Mouse (Mus musculus): ENCODE measurements around the gene Dok3. TPM values are rescaled to one million over a fixed set of nuclear protein-coding genes. Genes with fewer than 3 reads are reported as not detected.

Dok3 gene
- polyA plus RNA-seq, 1 experiment = 7.7 TPM

DNA sequence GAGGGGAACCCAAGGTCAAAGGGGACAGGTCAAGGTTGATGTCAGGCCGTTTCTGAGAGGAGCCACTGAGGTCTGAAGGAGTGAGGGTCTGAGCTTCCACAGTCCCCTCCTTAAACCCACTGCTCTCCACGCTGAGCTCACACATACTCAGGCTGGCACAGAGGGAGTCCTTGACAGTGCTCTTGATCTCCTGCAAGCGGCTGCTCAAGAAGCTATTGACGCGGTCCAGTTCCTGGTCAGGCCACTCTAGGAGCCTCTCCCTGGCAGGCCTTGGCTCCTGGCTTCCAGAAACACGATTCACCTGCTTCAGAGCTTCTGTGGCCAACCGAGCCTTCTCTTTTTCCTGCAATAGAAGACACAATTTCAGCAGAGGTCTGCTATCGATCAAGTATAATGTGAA lies 14.4 kb upstream of the Dok3 start:
- no peak for TF ChIP-seq CTCF (conservative IDR thresholded peaks at IDR 0.05; ENCODE audit: insufficient read depth, insufficient read length, low read depth, low read length)
- TF ChIP-seq POLR2A (IDR thresholded peaks at IDR 0.05; ENCODE audit: low read depth, low read length) = no peak
- 79% methylated on average over 8 of the region's 8 CpGs for WGBS
- peak overlapping the region; percentile 75 for H3K27ac ChIP-seq (ENCODE audit: insufficient read depth, low read depth, low read length)
- peaks cover 2% of the 10 kb centered on the region; the same call in 1 of the 2 replicates for H3K36me3 ChIP-seq (ENCODE audit: control insufficient read depth, insufficient read depth, low read length)
- H3K27me3 ChIP-seq (replicated peaks; ENCODE audit: control insufficient read depth, insufficient read depth, low read length) = no peaks in the 10 kb centered on the region
- no peak overlapping the region for H3K4me3 ChIP-seq (ENCODE audit: insufficient read depth, low read depth, low read length)
- H3K4me1 ChIP-seq (ENCODE audit: control insufficient read depth, insufficient read depth, low read length) = peaks cover 15% of the 10 kb centered on the region
- no peak for DNase-seq

DNA sequence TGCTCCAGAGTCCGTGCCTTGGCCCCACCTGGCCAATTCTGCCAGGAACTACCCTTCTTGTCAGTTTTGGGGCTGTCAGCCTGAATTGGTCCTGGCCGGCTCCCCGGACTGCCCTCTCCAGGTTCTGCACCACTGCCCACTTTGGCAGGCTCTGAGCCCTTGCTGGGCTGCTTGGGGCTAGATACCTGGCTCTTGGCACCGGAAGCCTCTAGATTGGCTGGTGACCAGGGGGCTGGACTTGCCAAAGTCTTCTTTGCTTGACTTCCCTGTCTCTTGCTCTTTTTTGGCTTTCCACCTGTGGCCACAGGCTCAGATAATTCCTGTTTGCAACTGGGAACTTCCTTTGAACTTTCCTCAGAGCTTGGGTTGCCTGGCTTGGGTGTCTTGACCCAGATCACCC lies 13.8 kb upstream of the Dok3 start:
- DNase-seq = peak; percentile 98

DNA sequence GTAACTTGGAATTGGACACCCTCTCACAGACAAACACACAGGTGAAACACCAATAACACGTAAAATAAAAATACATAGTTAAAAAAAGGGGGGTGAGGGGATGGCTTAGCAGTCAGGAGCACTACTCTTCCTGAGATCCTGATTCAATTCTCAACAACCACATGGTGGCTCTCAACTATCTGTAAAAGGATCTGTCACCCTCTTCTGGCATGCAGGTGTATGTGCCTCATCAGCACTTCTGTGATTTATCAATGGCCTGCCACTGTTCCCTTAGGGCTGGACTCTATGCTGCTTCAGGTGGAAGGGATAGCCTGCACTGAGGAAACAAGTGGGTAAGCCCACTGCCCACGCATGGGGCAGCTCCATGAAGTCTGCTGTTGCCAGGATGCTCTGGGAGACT lies 11.8 kb upstream of the Dok3 start:
- TF ChIP-seq CTCF (conservative IDR thresholded peaks at IDR 0.05; ENCODE audit: insufficient read depth, insufficient read length, low read depth, low read length) (no peak), POLR2A (IDR thresholded peaks at IDR 0.05; ENCODE audit: low read depth, low read length) (no peak)
- peak; percentile 58 for DNase-seq
- Histone ChIP-seq H3K27ac (ENCODE audit: insufficient read depth, low read depth, low read length) (no peak overlapping the region), H3K4me3 (ENCODE audit: insufficient read depth, low read depth, low read length) (no peak overlapping the region), H3K4me1 (ENCODE audit: control insufficient read depth, insufficient read depth, low read length) (peaks cover 18% of the 10 kb centered on the region), H3K27me3 (replicated peaks; ENCODE audit: control insufficient read depth, insufficient read depth, low read length) (no peaks in the 10 kb centered on the region), H3K36me3 (ENCODE audit: control insufficient read depth, insufficient read depth, low read length) (peaks cover 2% of the 10 kb centered on the region; the same call in 1 of the 2 replicates)
- WGBS = 92% methylated on average over 2 of the region's 2 CpGs

More for the DNA sequence above, 13.8 kb upstream of the Dok3 start:
- Histone ChIP-seq H3K27me3 (replicated peaks; ENCODE audit: control insufficient read depth, insufficient read depth, low read length) (no peaks in the 10 kb centered on the region), H3K27ac (ENCODE audit: insufficient read depth, low read depth, low read length) (peak overlapping the region; percentile 75), H3K4me1 (ENCODE audit: control insufficient read depth, insufficient read depth, low read length) (peaks cover 15% of the 10 kb centered on the region), H3K4me3 (ENCODE audit: insufficient read depth, low read depth, low read length) (no peak overlapping the region), H3K36me3 (ENCODE audit: control insufficient read depth, insufficient read depth, low read length) (peaks cover 2% of the 10 kb centered on the region; the same call in 1 of the 2 replicates)
- TF ChIP-seq POLR2A (IDR thresholded peaks at IDR 0.05; ENCODE audit: low read depth, low read length) (no peak), CTCF (conservative IDR thresholded peaks at IDR 0.05; ENCODE audit: insufficient read depth, insufficient read length, low read depth, low read length) (no peak)
- WGBS = 32% methylated on average over 4 of the region's 4 CpGs

DNA sequence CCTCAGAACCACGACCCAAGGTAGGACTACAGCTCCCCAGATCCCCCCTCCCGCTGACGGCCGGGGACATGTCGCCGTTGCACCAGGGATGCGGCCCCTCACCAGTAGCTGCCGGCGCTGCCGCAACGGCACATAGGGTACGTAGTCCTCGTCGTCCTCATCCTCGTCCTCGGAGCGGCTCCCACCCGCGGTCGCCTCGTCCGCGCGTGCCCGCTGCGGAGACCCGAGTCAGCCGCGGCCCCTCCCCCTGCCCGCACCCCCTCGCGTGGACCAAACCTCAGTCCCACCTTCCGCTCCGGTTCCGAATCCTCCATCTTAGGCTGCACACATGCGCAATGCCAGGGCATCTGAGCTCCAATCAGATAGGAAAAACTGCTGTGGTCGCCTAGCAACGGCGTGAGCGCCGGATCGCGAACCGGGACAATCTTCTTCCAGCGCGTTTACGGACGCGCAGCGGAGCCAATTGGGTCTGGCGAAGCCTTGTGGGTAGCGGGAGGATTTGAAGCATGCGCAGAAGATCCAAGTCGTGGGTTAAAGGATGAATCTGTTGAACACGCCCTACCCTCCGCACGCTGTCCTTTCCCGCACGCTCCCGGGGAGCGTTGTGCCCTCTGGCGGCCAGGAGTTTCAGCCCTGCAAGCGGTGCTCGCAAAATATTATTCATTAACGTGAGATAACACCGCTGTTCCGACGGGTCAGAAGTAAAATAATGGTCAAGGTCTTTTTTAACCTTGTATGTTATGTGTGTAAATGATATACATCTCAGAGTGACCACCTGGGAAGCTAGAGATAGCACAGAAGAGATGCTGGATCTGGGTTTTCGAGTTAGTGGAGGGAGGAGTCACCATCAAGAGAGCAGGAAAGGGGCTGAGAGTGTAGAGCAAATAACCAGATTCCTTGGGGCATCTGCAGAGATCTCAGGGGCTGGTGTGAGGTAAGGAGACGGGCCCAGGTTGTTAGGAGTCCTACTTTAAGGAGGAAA lies 7.4 kb upstream of the Dok3 start, which contains the start of gene Ddx41:
Ddx41 (minus strand) TSS at position 465 of the 982 bp plus-strand sequence.
- H3K4me1 ChIP-seq (ENCODE audit: control insufficient read depth, insufficient read depth, low read length) = peaks cover 3% of the 10 kb centered on the region; the same call in 1 of the 2 replicates
- TF ChIP-seq CTCF (conservative IDR thresholded peaks at IDR 0.05; ENCODE audit: insufficient read depth, insufficient read length, low read depth, low read length) (peak; percentile 96), POLR2A (IDR thresholded peaks at IDR 0.05; ENCODE audit: low read depth, low read length) (peak; percentile 33)
- peak; percentile 100 for DNase-seq
- 1% methylated on average over 70 of the region's 70 CpGs for WGBS
- no peaks in the 10 kb centered on the region for H3K27me3 ChIP-seq (replicated peaks; ENCODE audit: control insufficient read depth, insufficient read depth, low read length)
- H3K4me3 ChIP-seq (ENCODE audit: insufficient read depth, low read depth, low read length) = peak within 1 kb of the TSS; percentile 73
- no peak within 1 kb of the TSS for H3K27ac ChIP-seq (ENCODE audit: insufficient read depth, low read depth, low read length)
- peaks cover 2% of the 10 kb centered on the region; the same call in 1 of the 2 replicates for H3K36me3 ChIP-seq (ENCODE audit: control insufficient read depth, insufficient read depth, low read length)

DNA sequence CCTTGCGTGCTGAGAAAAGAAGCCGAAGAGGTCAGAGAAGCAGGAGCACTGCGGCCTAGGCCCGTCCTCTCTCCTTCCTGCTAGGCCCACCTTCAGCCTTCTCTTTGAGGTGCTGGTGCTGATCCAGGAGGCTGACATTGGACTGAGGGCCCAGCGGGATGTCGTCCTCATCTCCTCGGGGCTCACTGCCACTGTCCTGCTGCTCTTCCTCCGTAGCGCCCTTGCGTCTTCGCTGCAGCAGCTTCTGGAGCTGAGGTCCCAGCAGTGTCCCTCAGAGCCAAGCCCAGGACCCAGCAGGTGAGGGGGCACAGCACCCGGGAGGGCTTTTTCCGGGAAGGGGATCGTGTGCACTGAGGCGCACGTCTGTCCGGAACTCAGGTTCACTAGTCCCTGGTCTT lies 6.7 kb upstream of the Dok3 start:
- Histone ChIP-seq H3K27me3 (replicated peaks; ENCODE audit: control insufficient read depth, insufficient read depth, low read length) (no peaks in the 10 kb centered on the region), H3K36me3 (ENCODE audit: control insufficient read depth, insufficient read depth, low read length) (no peaks in the 10 kb centered on the region; the same call in 1 of the 2 replicates), H3K4me1 (ENCODE audit: control insufficient read depth, insufficient read depth, low read length) (peaks cover 3% of the 10 kb centered on the region; the same call in 1 of the 2 replicates), H3K4me3 (ENCODE audit: insufficient read depth, low read depth, low read length) (peak overlapping the region; percentile 73), H3K27ac (ENCODE audit: insufficient read depth, low read depth, low read length) (no peak overlapping the region)
- DNase-seq = peak; percentile 11
- 13% methylated on average over 17 of the region's 17 CpGs for WGBS
- TF ChIP-seq CTCF (conservative IDR thresholded peaks at IDR 0.05; ENCODE audit: insufficient read depth, insufficient read length, low read depth, low read length) (no peak), POLR2A (IDR thresholded peaks at IDR 0.05; ENCODE audit: low read depth, low read length) (no peak)

DNA sequence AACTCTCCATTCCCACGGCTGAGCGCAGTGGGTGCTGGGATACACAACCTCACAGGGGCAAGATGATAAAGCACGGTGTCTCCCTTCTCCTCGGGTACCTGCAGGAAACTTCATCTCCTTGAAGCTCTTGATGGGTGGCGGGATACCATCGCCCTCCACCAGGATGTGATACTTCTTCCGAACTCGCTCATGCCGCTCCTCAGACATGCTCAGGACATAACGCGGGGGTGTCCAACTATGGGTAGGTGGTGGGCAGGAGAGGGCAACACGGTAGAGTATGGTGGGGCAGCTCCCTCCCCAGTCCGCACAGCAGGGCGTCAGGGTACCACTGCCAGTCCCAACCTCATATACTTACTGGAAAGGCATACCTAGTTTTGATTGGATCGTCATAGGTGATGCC lies 6.1 kb upstream of the Dok3 start:
- WGBS = 87% methylated on average over 15 of the region's 15 CpGs
- H3K27me3 ChIP-seq (replicated peaks; ENCODE audit: control insufficient read depth, insufficient read depth, low read length) = no peaks in the 10 kb centered on the region
- H3K36me3 ChIP-seq (ENCODE audit: control insufficient read depth, insufficient read depth, low read length) = no peaks in the 10 kb centered on the region; the same call in 1 of the 2 replicates
- peak overlapping the region; percentile 73; the same call in 1 of the 2 replicates for H3K4me3 ChIP-seq (ENCODE audit: insufficient read depth, low read depth, low read length)
- H3K4me1 ChIP-seq (ENCODE audit: control insufficient read depth, insufficient read depth, low read length) = peaks cover 3% of the 10 kb centered on the region; the same call in 1 of the 2 replicates
- DNase-seq = no peak
- no peak for TF ChIP-seq POLR2A (IDR thresholded peaks at IDR 0.05; ENCODE audit: low read depth, low read length)
- TF ChIP-seq CTCF (conservative IDR thresholded peaks at IDR 0.05; ENCODE audit: insufficient read depth, insufficient read length, low read depth, low read length) = no peak
- H3K27ac ChIP-seq (ENCODE audit: insufficient read depth, low read depth, low read length) = no peak overlapping the region
